Mouse (Mus musculus): ENCODE results near the gene Prr7. TPM values are rescaled to one million over a fixed set of nuclear protein-coding genes. Genes with fewer than 3 reads are reported as not detected.
"Not testable (repeated sequence)": the region's sequence is repeated elsewhere in the genome, so short reads cannot be mapped to it uniquely, and the experiment has no call there.

The Prr7 gene
- total RNA-seq (2021) = 3.1 and 6.0 TPM in 2 replicates
- long read RNA-seq, experiment 1, partial matches to known transcripts = 0 of 1 reads
- long read RNA-seq, experiment 1, other reads (novel, unspliced or antisense) = 1 of 1 reads
- long read RNA-seq, experiment 2 = 0 reads

DNA sequence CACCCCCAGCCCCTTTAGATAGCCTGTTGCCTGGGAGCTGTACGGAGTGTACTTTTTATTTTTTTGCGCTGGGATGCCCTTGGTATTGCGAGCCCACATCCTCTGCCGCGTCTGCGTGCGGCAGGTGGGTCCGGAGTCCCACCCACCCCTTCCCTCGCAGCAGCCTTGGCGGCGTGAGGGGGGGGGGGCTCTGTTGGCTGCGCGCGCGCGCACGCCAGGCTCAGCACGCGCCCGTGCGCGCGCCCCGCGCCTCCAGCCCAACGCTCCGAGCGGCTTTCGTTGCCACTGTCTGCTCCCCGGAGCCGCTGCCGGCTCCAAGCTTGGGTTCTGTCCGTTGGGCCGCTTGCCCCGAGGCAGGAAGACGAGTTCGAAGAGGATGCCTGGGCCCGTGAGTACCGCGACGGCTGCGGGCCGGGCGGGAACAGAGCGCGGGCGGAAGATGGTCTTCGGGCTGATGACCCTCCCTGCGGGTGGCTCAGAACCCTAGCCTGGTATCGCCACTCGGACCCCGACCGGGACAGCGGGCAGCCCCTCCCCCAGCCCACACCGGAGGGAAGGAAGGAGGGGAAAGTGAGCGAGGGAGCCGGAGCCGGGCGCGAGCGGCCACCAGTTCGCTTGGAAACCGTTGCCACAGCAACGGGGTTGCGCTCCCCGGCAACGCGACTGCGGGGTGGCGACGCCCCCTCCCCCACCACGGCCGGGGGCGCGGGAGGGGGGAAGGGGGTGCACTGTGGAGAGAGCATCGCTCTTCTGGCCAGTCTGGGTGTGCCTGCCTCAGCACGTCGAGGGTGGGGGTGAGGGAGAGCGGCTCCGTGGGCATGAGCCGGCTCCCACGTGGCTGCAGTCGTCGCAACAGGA, at the start of gene Prr7:
Prr7 (plus strand) TSS at position 241 of the 858 bp plus-strand sequence.
- peak; percentile 77 for DNase-seq

DNA sequence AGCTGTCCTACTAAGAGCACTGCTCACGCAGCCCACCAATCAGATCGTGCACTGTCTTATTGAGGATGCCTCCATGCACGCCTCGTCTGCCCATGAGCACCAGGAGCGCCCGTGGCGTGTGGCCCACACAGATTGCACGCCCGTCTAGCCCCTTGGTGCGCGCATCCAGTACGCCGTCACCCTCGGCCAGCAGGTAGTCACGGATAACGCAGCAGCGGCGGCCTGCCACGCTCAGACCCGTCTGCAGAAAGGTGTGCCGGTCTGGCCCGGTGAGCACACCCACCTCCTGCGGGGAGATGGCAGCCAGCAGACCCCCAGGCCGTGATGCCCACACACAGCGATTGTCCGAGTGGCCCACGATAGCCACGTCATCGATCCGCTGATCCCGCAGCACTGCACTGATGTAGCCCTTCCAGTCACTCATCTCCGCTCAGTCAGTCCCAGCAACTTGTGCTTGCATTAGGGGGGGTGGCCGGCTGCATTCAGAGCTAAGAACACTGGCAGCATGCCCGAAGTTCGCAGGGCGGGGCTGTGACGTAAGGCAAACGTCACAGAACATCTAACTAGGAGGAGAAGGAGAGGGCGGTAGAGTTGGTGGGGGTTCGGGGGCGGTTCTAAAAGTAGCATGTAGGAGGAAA, 49.2 kb upstream of the Prr7 start, which contains the start of gene Pfn3:
Pfn3 (minus strand) TSS at position 490 of the 638 bp plus-strand sequence.
- DNase-seq = peak; percentile 50

- DNase-seq = peak; percentile 95
Observed at GRCm38 (mm10) chr13:55418004-55418403, 46.1 kb upstream of the Prr7 start.

- DNase-seq = no peak
Observed at GRCm38 (mm10) chr13:55419142-55419541, 44.9 kb upstream of the Prr7 start.

DNA sequence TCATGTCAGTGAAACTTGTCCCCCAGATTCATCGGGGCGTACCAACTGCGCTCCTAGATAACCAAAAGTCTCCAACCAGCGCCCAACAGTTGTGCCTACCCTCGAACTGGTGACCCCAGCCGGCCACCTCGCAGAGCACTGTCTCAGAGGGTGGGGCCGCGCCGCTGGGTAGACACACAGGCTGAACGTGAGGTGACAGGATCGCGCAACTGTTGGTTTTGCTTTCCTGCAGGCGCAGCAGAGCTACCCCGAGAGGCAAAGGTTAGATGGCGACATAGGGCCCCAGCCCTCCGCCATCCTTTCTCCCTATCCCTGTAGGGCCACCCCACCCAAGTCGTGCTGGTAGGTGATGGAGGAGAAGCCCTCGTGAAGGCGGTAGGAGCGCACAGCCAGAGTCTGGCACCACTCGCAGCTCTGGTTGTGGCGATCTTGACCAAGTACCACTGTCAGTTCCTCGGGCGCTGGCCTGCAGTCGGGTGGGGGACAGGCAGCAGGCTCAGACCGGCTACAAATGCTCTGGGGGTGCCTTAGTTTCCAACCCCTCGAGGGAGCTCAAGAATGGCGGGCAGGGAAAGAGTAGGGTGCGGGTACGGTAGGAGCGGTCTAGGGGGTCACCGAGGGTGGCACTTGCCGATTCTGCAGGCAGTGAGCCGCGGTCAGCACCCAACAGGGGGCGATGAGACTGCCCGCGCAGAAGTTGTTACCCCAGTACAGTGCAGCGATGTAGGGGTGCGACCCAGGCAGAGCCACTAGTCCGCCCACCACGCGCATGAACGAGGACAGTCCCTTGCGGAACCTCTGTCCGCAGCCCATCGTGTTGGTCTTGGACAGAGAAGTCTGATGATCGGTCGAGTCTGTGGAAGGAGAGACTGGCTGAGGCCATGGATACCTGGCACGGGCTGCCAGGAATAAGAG, 43.8 kb upstream of the Prr7 start:
- no peak for DNase-seq

- peak; percentile 84 for DNase-seq
Observed at GRCm38 (mm10) chr13:55420933-55421800, 42.9 kb upstream of the Prr7 start.

GRCm38 (mm10) chr13:55426613-55427012, 37.5 kb upstream of the Prr7 start, which contains the start of gene F12:
F12 (minus strand) TSS chr13:55426793.
- DNase-seq = no peak

- DNase-seq = peak; percentile 84
Observed at GRCm38 (mm10) chr13:55429226-55429888, 34.7 kb upstream of the Prr7 start.

GRCm38 (mm10) chr13:55430566-55430965, 33.5 kb upstream of the Prr7 start:
- peak; percentile 58 for DNase-seq

DNA sequence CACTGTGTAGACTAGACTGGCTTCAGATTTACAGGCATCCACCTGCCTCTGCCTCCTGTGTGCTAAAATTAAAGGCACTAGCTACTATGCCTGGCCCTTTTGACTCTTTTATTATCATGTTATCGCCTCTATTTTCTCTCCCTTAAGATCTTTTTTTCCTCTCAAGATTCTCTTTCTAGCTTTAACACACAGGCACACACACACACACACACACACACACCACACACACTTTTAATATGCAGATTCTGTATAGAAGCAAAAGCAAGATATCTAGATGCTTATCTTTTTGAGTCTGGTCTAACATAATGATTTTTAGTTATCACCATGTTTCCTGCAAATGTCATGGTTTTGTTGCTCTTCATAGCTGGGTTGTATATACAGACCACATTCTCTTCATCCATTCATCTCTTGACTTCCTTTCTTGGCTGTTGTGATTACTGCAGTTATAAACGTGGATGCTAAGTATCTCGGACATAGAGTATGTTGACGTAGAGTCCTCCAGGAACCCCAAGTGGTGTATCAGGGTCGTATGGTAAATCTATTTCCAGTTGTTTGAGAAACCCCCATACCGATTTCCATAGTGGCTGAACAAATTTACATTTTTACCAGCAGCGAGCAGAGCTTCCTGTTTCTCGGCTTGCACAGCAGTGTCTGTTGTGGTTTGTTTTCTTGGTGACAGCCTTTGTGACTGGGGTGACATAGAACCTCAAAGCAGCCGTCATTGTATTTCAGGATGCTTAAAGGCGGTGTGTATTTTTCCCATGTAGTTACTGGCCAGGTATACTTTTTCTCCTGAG, 32.0 kb upstream of the Prr7 start:
- DNase-seq = no peak

- DNase-seq = not testable (repeated sequence)
Observed at GRCm38 (mm10) chr13:55437111-55437629, 26.9 kb upstream of the Prr7 start.

GRCm38 (mm10) chr13:55443799-55444285, 20.2 kb upstream of the Prr7 start:
- DNase-seq = no peak

- DNase-seq = peak; percentile 90
Observed at GRCm38 (mm10) chr13:55444286-55444936, 19.7 kb upstream of the Prr7 start.

GRCm38 (mm10) chr13:55444937-55445315, 19.1 kb upstream of the Prr7 start, which contains the start of gene Grk6:
Grk6 (plus strand) TSS chr13:55445072.
- peak; percentile 100 for DNase-seq

- DNase-seq = no peak
Observed at GRCm38 (mm10) chr13:55445361-55446091, 18.5 kb upstream of the Prr7 start.

DNA sequence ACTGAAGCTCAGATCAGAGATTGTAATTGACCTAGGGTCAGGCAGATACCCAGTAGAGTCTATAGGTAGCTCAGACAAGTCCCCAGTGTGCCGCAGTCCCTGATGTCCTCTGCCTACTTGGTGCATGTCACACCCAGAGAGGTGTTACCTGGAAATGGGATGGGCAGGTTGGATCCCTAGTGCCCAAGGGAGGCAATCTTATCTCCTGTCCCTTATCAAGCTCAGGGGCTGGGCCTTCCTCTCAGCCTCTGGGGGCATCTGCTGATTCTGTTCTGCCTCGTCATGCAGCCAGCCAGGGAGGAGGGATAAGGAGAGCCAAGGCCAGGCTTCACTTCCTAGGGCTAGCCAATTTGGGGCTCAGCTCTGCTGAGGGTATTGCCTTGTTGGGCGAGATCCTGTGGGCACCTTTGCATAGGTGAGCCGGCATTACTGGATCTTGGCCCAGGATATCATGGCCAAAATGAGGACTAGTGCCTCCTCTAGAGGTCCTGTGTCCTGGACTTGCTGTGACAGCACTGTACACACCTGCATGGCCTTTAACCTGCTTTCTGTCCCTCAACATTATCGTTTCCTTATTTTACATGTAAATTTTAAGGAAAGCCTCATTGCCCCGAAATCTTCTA, 17.5 kb upstream of the Prr7 start:
- no peak for DNase-seq

- peak; percentile 25 for DNase-seq
Observed at GRCm38 (mm10) chr13:55447543-55447943, 16.5 kb upstream of the Prr7 start.
